Mouse (Mus musculus) forebrain, postnatal 0 days (tissue): Measurements from ENCODE around the gene Itpr1. TPM values are rescaled to one million over a fixed set of nuclear protein-coding genes. Genes with fewer than 3 reads are reported as not detected.

Experiments
- ATAC-seq: fragments of 200-750 bp; cut with Nextera tagmentation; 2 replicates; pipeline ENCODE4 v1.8.0; 2017; ENCODE audit warnings: mild to moderate bottlenecking, moderate library complexity
- DNase-seq: peaks from one replicate; pipeline ENCODE4 v3.0.0-alpha.2; 2015
- H3K27ac ChIP-seq: fragments of 300-500 bp; sonication (generic); 2 replicates; pipeline ENCODE4 v1.5.1; 2014; ENCODE audit warnings: low read depth, mild to moderate bottlenecking, antibody characterized with exemption, low read length, moderate library complexity, mixed read lengths
- H3K27me3 ChIP-seq: fragments of 300-500 bp; sonication (generic); 2 replicates; pipeline ENCODE4 v1.6.1; 2014; ENCODE audit warnings: mild to moderate bottlenecking, low read length, mixed read lengths; ENCODE audit not compliant: insufficient read depth
- H3K36me3 ChIP-seq: fragments of 300-500 bp; sonication (generic); 2 replicates; pipeline ENCODE4 v1.6.1; 2014; ENCODE audit warnings: mild to moderate bottlenecking, moderate library complexity; ENCODE audit not compliant: insufficient read depth
- H3K4me1 ChIP-seq: fragments of 300-500 bp; sonication (generic); 2 replicates; pipeline ENCODE4 v1.6.1; 2014; ENCODE audit warnings: antibody characterized with exemption; ENCODE audit not compliant: insufficient read depth
- H3K4me2 ChIP-seq: fragments of 300-500 bp; sonication (generic); 2 replicates; pipeline ENCODE4 v1.6.1; 2014; ENCODE audit warnings: low read depth, mild to moderate bottlenecking, moderate library complexity
- H3K4me3 ChIP-seq: fragments of 300-500 bp; sonication (generic); 2 replicates; pipeline ENCODE4 v1.5.1; 2014; ENCODE audit warnings: low read depth, low read length, mixed read lengths
- H3K9ac ChIP-seq: fragments of 300-500 bp; sonication (generic); 2 replicates; pipeline ENCODE4 v1.6.1; 2014; ENCODE audit warnings: mild to moderate bottlenecking
- H3K9me3 ChIP-seq: fragments of 300-500 bp; sonication (generic); 2 replicates; pipeline ENCODE4 v1.6.1; 2016; ENCODE audit warnings: low read length
- CTCF ChIP-seq: sonication (generic); IDR thresholded peaks from 2 replicates; pipeline ENCODE4 v1.5.1; 2016; ENCODE audit warnings: antibody characterized with exemption, control low read depth, low read depth
- WGBS: fragments of 180-500 bp; shearing (Covaris S2); extraction: QIAGEN DNeasy Blood & Tissue Kit; methylation state at CpG from one replicate; pipeline ENCODE4 v1.1.7; 2014; 5-methylcytosine and 5-hydroxymethylcytosine counted together
- polyA plus RNA-seq: library from polyadenylated mRNA; unstranded; fragments of >200 nt; fragmentation: Nextera tagmentation; extraction: Ambion mirVana; gene quantifications from 2 replicates; pipeline ENCODE4 v1.2.1, GENCODE M21; 2015
- total RNA-seq: library from RNA; depleted of rRNA; stranded (reverse); fragments of >200 nt; gene quantifications from 2 replicates; pipeline ENCODE4 v1.2.3, GENCODE M21; 2014

The Itpr1 gene
- total and polyA plus RNA-seq, 2 experiments from 2014 or later = 5.5 to 39.6 TPM

DNA sequence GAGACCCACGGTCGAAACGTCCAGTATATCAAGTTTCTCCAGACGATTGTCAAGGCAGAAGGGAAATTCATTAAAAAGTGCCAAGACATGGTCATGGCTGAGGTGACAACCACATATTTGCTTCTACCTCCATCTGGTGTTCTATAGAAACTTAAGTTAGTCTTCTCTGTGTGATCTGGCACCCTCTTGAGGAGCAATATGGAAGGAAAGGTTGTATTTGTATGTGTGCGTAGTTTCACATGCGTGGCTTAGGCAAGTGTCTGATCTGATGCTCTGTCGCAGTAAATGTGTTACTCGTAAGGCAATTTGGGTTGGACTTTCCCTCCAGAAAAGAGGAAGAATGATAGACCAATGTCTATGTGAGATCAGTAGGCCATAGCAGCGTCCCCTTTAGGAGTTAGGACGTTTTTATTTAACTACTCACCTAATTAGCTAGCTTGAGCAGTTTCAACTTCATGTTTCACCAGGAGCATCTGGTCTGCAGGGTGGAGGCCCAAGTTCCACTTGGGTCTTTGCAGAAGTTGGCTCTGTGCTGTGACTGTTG is 188.6 kb downstream of the Itpr1 start:
- peak; percentile 76 for TF ChIP-seq CTCF
- ATAC-seq (peak; percentile 74), DNase-seq (peak; percentile 63)
- Histone ChIP-seq H3K9ac (no peak overlapping the region), H3K4me2 (no peak overlapping the region), H3K9me3 (no peaks in the 10 kb centered on the region), H3K27me3 (no peaks in the 10 kb centered on the region), H3K4me3 (no peak overlapping the region), H3K36me3 (peaks cover 13% of the 10 kb centered on the region; the same call in 1 of the 2 replicates), H3K27ac (no peak overlapping the region), H3K4me1 (no peaks in the 10 kb centered on the region)
- 83% methylated on average over 10 of the region's 10 CpGs for WGBS

- ATAC-seq (no peak), DNase-seq (no peak)
- WGBS = 90% methylated on average over 8 of the region's 8 CpGs
- H3K4me2 ChIP-seq = no peak overlapping the region
- no peak overlapping the region for H3K27ac ChIP-seq
- no peaks in the 10 kb centered on the region for H3K27me3 ChIP-seq
- H3K36me3 ChIP-seq = peaks cover 8% of the 10 kb centered on the region; the same call in 1 of the 2 replicates
- H3K9ac ChIP-seq = no peak overlapping the region
- no peaks in the 10 kb centered on the region for H3K4me1 ChIP-seq
- no peak overlapping the region for H3K4me3 ChIP-seq
- no peak for TF ChIP-seq CTCF
- H3K9me3 ChIP-seq = no peaks in the 10 kb centered on the region
These were observed 191.8 kb downstream of the Itpr1 start for GRCm38 (mm10) chr6:108404736-108405135.

DNA sequence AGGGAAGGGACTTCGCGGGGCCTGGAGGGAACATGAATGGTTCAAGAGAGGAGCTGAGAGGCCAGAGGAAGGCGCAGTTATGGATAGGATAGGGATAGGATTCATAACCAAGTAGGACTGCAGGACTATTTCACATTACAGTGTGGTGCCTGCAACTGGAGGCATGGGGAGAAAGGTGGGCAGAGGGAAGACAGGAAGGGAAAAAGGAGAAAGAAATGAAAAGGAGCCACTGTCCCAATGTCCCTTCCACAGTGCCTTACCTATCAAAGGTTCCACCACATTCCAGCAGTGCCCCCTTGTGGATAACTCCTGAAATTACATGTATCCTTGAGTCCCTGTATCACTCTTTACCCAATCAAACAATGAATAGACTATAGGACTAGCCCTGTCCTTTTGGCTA is 195.2 kb downstream of the Itpr1 start:
- TF ChIP-seq CTCF = peak; percentile 90
- H3K27ac ChIP-seq = no peak overlapping the region
- no peaks in the 10 kb centered on the region for H3K27me3 ChIP-seq
- H3K4me1 ChIP-seq = no peaks in the 10 kb centered on the region
- H3K9ac ChIP-seq = no peak overlapping the region
- WGBS = 91% methylated on average over 3 of the region's 3 CpGs
- ATAC-seq (peak; percentile 88), DNase-seq (peak; percentile 84)
- H3K9me3 ChIP-seq = no peaks in the 10 kb centered on the region
- no peak overlapping the region for H3K4me2 ChIP-seq
- H3K4me3 ChIP-seq = no peak overlapping the region
- H3K36me3 ChIP-seq = peaks cover 5% of the 10 kb centered on the region

- no peak for TF ChIP-seq CTCF
- DNase-seq (no peak), ATAC-seq (no peak)
- no peak overlapping the region for H3K9ac ChIP-seq
- H3K36me3 ChIP-seq = peaks cover 3% of the 10 kb centered on the region
- H3K4me1 ChIP-seq = no peaks in the 10 kb centered on the region
- no peak overlapping the region for H3K4me3 ChIP-seq
- H3K4me2 ChIP-seq = no peak overlapping the region
- H3K27me3 ChIP-seq = no peaks in the 10 kb centered on the region
- H3K27ac ChIP-seq = no peak overlapping the region
- no peaks in the 10 kb centered on the region for H3K9me3 ChIP-seq
- WGBS = 96% methylated on average over 5 of the region's 5 CpGs
These were observed 195.8 kb downstream of the Itpr1 start for GRCm38 (mm10) chr6:108408726-108409125.

DNA sequence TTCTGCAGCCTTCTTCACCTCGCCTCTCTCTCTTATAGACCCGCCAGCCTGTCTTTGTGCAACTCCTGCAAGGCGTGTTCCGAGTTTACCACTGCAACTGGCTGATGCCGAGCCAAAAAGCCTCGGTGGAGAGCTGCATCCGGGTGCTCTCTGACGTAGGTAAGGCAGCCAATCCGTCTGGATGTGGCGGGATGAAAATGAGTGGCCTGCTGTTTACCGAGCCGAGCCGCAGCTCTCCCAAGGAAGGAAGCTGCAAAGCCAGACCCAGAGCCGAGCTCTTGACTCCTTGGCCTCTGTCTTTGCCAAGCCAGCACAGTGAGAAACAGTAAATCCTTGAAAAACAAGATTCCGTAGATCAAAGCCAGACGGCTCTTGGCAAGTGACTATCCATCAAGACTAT is 197.9 kb downstream of the Itpr1 start:
- 82% methylated on average over 16 of the region's 16 CpGs for WGBS
- TF ChIP-seq CTCF = no peak
- Histone ChIP-seq H3K4me1 (no peaks in the 10 kb centered on the region), H3K4me2 (no peak overlapping the region), H3K9me3 (no peaks in the 10 kb centered on the region), H3K27ac (no peak overlapping the region), H3K4me3 (no peak overlapping the region), H3K27me3 (no peaks in the 10 kb centered on the region), H3K36me3 (peaks cover 13% of the 10 kb centered on the region), H3K9ac (no peak overlapping the region)
- DNase-seq (no peak), ATAC-seq (0 out of 2 replicates have a peak, but pooled peaks have one; percentile 9)

- H3K27me3 ChIP-seq = no peaks in the 10 kb centered on the region
- no peak overlapping the region for H3K9ac ChIP-seq
- no peak for DNase-seq
- no peak overlapping the region for H3K4me2 ChIP-seq
- peaks cover 13% of the 10 kb centered on the region for H3K36me3 ChIP-seq
- H3K4me3 ChIP-seq = no peak overlapping the region
- TF ChIP-seq CTCF = no peak
- no peaks in the 10 kb centered on the region for H3K9me3 ChIP-seq
- 81% methylated on average over 4 of the region's 4 CpGs for WGBS
- H3K4me1 ChIP-seq = no peaks in the 10 kb centered on the region
- ATAC-seq = no peak
- H3K27ac ChIP-seq = no peak overlapping the region
These were observed 198.3 kb downstream of the Itpr1 start for GRCm38 (mm10) chr6:108411201-108411600.

GRCm38 (mm10) chr6:108413006-108413405 is 200.1 kb downstream of the Itpr1 start:
- Histone ChIP-seq H3K36me3 (peaks cover 13% of the 10 kb centered on the region; the same call in 1 of the 2 replicates), H3K27me3 (no peaks in the 10 kb centered on the region), H3K27ac (no peak overlapping the region), H3K9me3 (no peaks in the 10 kb centered on the region), H3K4me3 (no peak overlapping the region), H3K9ac (no peak overlapping the region), H3K4me2 (no peak overlapping the region), H3K4me1 (no peaks in the 10 kb centered on the region)
- no peak for TF ChIP-seq CTCF
- ATAC-seq = no peak
- WGBS = 89% methylated on average over 8 of the region's 8 CpGs
- no peak for DNase-seq
